Mouse (Mus musculus) B cell, adult 2 months (primary cell): ENCODE data around the gene Rgs7.

Source experiments
- DNase-seq, 2 experiments: peaks; one replicate each; pipeline ENCODE4 v3.0.0; 2022

Gene Rgs7

DNA sequence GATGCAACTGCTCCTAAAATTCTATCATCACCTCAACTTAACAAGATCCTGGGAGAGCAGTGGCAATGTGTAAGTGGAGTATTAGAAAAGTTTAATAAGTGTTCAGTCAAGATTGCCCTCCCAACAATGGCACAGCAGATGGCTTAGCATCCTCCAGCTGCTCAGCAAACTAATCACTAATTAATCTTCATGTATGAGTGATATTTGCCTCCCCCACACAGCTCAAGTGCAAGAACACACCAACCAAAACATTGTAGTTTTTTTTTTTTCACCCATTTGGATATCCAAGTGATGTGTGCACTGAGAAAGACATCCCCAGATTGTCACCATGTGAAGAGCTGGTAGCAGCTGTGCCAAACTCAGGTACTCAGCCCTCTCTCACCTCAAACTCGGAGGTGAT, 336.8 kb downstream of the Rgs7 start:
- DNase-seq: no peak

- DNase-seq: no peak
Measured at GRCm38 (mm10) chr1:175143051-175143450, 349.2 kb downstream of the Rgs7 start.

GRCm38 (mm10) chr1:175128525-175128924, 363.8 kb downstream of the Rgs7 start:
- DNase-seq: no peak

DNA sequence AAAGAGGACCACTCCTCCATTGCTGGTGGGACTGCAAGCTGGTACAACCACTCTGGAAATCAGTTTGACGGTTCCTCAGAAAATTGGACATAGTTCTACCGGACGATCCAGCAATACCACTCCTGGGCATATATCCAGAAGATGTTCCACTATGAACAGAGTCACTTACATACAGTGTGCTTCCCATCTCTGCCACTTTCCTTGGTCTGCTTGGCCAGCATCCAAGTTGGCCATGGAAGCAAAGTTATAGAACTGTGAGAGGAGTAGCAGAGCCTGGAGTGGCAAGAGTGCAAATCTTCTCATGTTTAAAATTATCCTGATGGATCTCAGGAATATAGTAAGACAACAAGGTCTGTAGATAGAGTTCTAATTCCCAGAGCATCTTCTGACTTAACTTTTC, 367.9 kb downstream of the Rgs7 start:
- DNase-seq: no peak

- DNase-seq: no peak
Measured at GRCm38 (mm10) chr1:175118904-175119555, 373.3 kb downstream of the Rgs7 start.

GRCm38 (mm10) chr1:175108270-175108860, 383.9 kb downstream of the Rgs7 start:
- no peak for DNase-seq

DNA sequence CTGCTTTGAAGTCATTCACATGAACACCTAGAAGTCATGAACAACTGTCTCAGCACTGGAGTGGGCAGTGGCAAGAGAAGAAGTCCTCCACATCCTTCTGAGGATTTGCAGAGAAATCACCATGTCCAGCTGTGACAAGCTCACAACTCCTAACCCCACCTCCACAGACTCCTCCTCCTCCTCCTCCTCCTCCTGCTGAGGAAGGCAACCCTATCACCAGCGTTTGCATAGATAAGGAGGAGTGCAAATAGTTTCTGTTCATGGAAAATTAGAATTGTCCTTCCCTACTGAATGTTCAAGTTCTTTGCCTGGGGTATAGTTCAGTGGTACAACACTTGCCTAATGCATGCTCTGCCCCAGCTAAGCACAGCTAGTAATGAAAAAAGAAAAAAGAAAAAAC, 386.0 kb downstream of the Rgs7 start:
- DNase-seq: no peak

DNA sequence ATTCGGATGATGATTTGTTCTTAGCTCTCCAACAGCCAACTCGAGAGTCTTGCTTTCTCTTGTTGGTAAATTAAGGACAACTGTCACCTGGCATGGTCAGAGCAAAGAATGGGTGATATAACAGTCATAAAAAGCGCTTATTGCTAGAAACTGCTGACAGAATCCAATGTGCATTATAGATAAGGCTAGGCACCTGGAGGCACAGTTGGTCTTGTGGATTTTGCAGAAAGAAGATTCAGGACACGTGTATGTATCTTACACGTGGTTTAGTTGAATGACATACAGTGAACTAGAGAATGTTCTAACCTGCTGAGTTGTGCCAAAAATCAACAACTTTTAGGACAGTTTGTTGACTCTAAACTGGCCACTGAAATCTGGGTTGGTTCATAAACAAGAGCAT, 386.9 kb downstream of the Rgs7 start:
- DNase-seq: no peak

GRCm38 (mm10) chr1:175097014-175097413, 395.3 kb downstream of the Rgs7 start:
- DNase-seq: no peak

DNA sequence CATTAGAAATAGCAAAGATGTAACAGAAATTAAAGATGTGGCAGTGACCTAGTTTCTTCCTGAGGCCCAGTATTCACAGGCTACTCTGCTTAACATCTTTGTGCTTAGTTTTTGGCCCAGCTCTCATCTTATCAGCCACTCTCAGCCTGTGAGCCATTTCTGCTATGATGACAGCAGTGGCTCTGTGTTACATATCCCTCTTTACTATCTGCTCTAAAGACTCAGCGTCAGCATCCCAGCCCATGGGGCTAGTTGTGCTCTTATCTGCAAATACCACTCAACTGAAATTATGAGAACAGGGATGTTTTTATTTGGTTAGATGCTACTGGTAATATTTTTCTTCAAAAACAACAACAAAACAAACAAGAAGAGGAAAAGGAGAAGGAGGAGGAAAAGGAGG, 410.2 kb downstream of the Rgs7 start:
- DNase-seq: no peak

DNA sequence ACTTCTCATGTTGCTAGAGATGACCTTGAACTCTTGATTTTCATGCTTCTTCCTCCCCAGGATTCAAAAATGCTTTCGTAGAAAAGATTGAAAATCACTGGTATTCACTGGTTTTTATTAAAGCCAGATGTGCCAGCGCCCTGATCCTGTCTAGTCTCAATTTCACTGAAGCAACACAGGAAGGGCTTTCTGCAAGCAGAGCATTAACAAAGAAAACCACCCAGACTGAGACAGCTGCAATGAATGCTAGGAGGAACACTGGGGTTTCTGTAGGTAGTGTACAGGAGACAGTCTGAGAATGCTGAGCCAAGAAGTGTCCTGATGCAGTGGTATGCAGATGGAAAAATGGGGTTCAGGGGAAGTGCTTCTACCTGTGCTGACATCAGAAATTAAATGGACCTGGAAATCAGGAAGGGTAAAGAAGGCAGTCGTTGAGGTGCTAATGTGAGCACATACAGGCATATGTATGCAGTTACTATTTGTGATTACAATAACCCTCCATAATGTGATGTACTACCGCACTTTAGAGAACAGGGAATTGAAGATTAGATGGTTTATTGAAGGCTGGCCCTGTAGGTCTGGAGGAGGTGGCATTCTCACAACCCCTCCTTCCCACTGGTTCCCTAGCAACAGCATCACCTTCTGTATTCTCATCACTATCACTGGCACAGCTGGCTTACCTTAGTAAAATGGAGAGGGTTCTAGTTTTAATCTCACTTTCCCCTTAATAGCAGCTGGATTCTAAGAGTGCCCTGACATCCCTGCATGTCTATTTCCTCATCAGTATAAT, 412.3 kb downstream of the Rgs7 start:
- DNase-seq: no peak

- no peak for DNase-seq
Measured at GRCm38 (mm10) chr1:175073500-175074232, 418.6 kb downstream of the Rgs7 start.

DNA sequence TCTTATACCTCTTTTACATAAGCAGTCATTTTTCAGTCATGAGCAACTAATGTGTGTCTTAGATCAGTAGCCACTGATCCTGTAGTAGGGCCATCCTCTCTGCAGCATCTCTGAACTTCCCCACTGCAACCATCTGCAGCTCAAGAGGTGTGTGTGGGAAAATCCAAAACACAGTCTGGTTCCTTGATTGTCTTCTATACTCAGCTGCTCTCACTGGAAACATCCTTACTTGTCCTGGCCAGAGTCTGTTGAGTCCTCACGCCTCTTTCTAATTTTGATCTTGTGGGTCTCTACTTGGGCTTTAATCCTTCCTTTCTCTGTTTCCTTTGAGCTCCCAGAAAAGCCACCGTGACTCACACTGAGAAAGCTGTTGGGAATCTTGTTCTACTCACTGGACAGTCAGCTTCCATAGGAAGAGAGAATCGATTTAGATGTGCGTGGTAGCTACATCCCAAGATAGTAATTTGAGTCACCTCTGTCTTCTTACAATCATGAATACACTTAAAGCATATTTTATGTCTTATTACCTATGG, 422.5 kb downstream of the Rgs7 start:
- no peak for DNase-seq

DNA sequence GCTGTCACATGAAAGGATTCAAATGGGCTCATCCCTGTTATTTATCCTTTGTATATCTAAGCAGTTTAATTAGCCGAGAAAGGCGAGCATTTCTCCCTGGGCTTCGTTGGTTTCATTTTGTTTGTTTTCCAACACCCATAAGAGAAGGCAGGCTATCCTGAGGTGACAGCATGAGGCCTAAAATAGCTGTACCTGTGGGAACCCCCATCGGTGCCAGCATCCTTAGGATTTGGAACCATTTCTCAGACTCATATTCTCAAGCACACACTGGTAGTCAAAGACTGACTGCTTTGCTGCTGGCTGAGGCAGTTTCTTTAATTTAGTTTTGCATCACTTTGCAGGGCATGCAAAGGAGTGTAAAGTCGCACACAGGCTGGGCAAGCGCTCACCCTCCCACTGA, 443.2 kb downstream of the Rgs7 start:
- no peak for DNase-seq

GRCm38 (mm10) chr1:175041167-175041817, 451.0 kb downstream of the Rgs7 start:
- DNase-seq: peak; percentile 7 to 19

DNA sequence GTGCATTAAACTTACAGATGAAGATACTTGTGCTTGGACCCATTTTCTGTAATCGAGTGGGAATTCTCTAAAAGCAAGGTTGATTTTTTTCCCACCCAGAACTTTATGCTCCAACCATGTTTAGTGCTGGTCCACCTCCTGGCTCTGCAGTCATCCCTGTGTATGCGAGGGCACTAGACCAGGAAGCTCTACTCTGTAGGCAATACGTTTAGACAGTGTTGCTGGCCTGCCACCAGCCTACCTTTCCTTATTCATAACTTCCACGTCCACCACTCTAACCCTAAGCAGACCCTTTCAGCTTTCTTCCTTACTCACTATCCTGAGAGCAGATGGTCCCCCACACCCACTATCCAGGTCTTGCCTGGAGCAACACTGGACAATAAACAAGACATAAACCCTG, 452.3 kb downstream of the Rgs7 start:
- DNase-seq: no peak

GRCm38 (mm10) chr1:175039567-175039966, 452.7 kb downstream of the Rgs7 start:
- DNase-seq: no peak

DNA sequence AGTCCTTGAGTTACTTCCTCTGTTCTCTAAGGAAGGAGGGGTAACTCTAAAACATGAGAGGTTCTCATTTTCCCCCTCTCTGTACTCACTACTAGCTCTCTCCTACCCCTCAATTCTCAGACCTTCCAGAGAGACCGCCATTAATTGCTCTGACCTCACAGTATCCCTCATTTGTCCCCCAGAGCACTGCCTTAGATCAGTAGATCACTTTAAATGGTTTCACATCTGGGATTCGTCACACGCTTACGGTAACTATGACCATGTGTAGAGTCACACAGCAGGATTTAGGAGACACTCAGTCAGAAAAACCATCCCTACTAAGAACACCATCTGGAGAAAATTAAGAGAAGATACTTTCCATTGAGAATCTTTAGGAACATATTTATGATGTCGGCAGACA, 456.8 kb downstream of the Rgs7 start:
- DNase-seq: no peak

DNA sequence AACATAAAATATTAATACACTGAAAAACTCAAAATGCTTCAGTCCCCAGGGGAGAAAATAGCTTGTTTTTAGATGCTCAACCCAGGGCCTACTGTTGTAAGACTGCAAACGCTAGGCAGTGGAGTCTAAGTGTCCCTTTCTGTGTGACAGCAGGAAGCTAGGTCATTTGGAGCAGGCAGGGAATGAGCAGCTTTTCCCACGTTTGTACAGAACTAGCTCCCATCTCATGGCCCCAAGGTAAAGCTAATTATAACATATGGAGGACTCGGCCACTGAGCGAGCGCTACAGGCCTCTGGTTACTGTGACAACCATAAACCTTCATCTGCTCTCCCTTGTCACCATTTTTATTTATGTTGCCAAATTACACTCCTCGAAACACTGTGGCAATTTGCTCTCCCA, 460.3 kb downstream of the Rgs7 start:
- DNase-seq: no peak

DNA sequence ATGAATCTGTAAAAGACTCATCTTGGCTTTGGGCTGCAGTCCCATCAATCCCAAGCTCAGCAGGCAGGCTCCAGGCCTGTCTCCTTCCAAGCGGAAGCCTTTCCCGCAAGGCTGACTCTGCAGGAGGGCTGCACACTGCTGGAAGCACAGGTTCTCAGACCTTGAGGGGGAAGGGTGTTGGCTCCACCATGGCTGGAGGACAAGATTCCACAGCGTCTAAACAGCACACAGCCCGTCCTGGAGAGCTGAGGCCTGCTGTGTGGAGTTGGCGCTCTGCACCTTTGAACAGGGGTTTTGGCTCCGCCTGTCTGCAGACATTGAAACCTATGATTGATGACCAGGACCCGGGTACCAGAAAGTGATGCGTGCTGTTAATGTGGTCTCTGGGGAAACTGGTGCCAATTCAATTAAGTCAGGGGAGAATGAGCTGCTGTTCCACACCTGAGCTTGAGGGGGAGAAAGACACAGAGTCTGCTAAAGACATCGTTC, 463.5 kb downstream of the Rgs7 start:
- no peak for DNase-seq

GRCm38 (mm10) chr1:175028267-175028666, 464.0 kb downstream of the Rgs7 start:
- DNase-seq: no peak

- DNase-seq: no peak
Measured at GRCm38 (mm10) chr1:175025781-175026309, 466.5 kb downstream of the Rgs7 start.
